Mouse (Mus musculus): ENCODE data around the gene Psmc3. TPM values are rescaled to one million over a fixed set of nuclear protein-coding genes. Genes with fewer than 3 reads are reported as not detected.
"Not testable (repeated sequence)": the region's sequence is repeated elsewhere in the genome, so short reads cannot be mapped to it uniquely, and the experiment has no call there.

Gene Psmc3
- polyA plus RNA-seq, 1 experiment from 2014 or later, result 373 TPM

DNA sequence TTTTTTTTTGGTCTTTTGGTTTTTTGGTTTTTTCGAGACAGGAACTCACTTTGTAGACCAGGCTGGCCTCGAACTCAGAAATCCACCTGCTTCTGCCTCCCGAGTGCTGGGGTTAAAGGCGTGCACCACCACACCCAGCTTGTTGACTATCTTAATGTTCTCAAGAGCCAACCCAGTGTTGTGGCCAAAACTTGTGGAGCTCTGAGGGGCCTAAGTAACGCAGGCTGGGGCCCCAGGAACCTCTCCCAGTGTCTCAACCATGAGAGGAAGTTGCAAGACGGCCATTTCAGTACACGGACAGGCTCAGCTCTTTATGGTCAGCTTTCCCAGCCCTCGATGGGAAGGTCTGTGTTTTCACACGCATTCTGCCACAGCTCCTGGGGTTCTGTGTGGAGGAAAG lies 35.2 kb downstream of the Psmc3 start:
- no peaks in the 10 kb centered on the region for H3K27me3 ChIP-seq (ENCODE audit: low read depth, poor library complexity, severe bottlenecking)
- no peak overlapping the region for H3K27ac ChIP-seq
- DNase-seq (ENCODE audit: low spot score), result no peak
- H3K4me3 ChIP-seq, result no peak overlapping the region
- H3K4me1 ChIP-seq, result peaks cover 9% of the 10 kb centered on the region
- WGBS, result 81% methylated on average over 9 of the region's 9 CpGs
- no peaks in the 10 kb centered on the region for H3K9me3 ChIP-seq (replicated peaks)
- no peaks in the 10 kb centered on the region for H3K36me3 ChIP-seq

DNA sequence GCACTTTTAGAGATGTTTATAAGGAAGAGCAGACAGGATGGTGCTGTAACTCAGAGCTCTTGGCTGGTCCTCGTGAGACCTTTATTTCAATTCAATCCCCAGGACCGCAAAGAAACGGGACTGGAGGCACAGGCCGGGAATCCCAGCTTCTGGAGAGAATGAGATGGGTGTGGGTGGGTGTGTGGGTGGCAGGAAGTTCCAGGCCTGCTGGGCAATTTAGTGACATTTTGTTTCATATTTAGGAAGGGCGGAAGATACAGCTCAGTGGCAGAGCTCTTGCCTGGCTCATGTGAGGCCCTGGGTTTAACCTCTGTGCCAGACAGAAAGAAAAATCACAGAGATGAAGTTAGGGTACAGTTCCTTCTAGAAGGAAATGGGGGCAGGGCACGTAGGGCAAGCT lies 36.4 kb downstream of the Psmc3 start:
- 0 out of 2 replicates have a peak, but pooled peaks cover 3% of the 10 kb centered on the region for H3K4me1 ChIP-seq
- no peak overlapping the region for H3K4me3 ChIP-seq
- DNase-seq (ENCODE audit: low spot score), result no peak
- H3K9me3 ChIP-seq (replicated peaks), result no peaks in the 10 kb centered on the region
- no peaks in the 10 kb centered on the region for H3K36me3 ChIP-seq
- WGBS, result 80% methylated on average over 6 of the region's 6 CpGs
- no peak overlapping the region for H3K27ac ChIP-seq
- H3K27me3 ChIP-seq (ENCODE audit: low read depth, poor library complexity, severe bottlenecking), result no peaks in the 10 kb centered on the region

DNA sequence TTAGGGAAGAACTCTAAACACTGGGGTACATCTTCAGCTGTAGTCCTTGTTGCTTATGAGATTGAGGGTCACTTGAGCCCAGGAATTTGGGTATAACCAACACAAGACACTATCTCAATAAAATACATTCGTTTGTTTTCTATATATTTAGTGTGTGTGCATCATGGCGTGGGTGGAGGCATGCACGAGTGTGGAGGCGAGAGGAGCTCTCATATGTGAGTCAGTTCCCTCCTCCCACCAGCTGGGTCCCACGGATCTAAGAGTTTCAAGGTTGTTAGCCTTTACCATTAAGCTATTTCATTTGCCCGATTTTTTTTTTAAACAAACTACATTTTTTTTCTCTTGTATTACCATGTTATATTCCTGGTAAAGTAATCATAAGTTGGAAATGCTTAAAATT lies 37.0 kb downstream of the Psmc3 start:
- H3K4me3 ChIP-seq, result no peak overlapping the region
- 0 out of 2 replicates have a peak, but pooled peaks cover 3% of the 10 kb centered on the region for H3K4me1 ChIP-seq
- WGBS, result 81% methylated on average over 6 of the region's 6 CpGs
- no peaks in the 10 kb centered on the region for H3K36me3 ChIP-seq
- H3K27ac ChIP-seq, result no peak overlapping the region
- no peak for DNase-seq (ENCODE audit: low spot score)
- no peaks in the 10 kb centered on the region for H3K27me3 ChIP-seq (ENCODE audit: low read depth, poor library complexity, severe bottlenecking)
- no peaks in the 10 kb centered on the region for H3K9me3 ChIP-seq (replicated peaks)

GRCm38 (mm10) chr2:91096524-91096923 lies 42.7 kb downstream of the Psmc3 start:
- Histone ChIP-seq H3K9me3 (replicated peaks) (no peaks in the 10 kb centered on the region), H3K27ac (no peak overlapping the region), H3K27me3 (ENCODE audit: low read depth, poor library complexity, severe bottlenecking) (no peaks in the 10 kb centered on the region), H3K36me3 (no peaks in the 10 kb centered on the region), H3K4me3 (0 out of 2 replicates have a peak overlapping the region, but pooled peaks have one; percentile 4), H3K4me1 (peaks cover 6% of the 10 kb centered on the region)
- DNase-seq (ENCODE audit: low spot score), result no peak
- 68% methylated on average over 14 of the region's 14 CpGs for WGBS

DNA sequence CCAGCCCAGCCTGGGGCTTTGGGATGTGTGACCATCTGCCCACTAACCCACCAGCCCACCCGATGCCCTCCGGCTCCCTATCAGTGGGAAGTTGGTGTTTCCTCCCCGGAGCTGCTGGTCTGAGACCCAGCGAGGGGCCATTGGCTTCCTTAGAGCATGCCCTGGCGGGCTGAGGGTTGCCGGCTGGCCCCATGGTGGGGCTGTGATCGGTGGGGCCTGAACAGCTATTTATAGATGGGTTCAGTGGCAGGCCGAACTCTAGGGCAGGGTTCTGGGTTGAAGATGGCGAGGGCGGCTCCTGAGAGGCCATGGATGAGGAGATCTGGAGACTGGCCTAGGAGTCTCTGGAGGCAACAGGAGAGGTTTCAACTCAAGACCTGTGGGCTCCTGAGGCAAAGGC lies 43.2 kb downstream of the Psmc3 start:
- DNase-seq (ENCODE audit: low spot score), result no peak
- H3K4me1 ChIP-seq, result peaks cover 6% of the 10 kb centered on the region
- H3K9me3 ChIP-seq (replicated peaks), result no peaks in the 10 kb centered on the region
- no peaks in the 10 kb centered on the region for H3K27me3 ChIP-seq (ENCODE audit: low read depth, poor library complexity, severe bottlenecking)
- H3K4me3 ChIP-seq, result 0 out of 2 replicates have a peak overlapping the region, but pooled peaks have one; percentile 4
- H3K27ac ChIP-seq, result no peak overlapping the region
- no peaks in the 10 kb centered on the region for H3K36me3 ChIP-seq
- WGBS, result 88% methylated on average over 10 of the region's 10 CpGs

GRCm38 (mm10) chr2:91098156-91098555 lies 44.3 kb downstream of the Psmc3 start:
- 82% methylated on average over 2 of the region's 2 CpGs for WGBS
- no peaks in the 10 kb centered on the region for H3K36me3 ChIP-seq
- no peaks in the 10 kb centered on the region for H3K27me3 ChIP-seq (ENCODE audit: low read depth, poor library complexity, severe bottlenecking)
- no peak overlapping the region for H3K27ac ChIP-seq
- H3K4me3 ChIP-seq, result no peak overlapping the region
- H3K9me3 ChIP-seq (replicated peaks), result no peaks in the 10 kb centered on the region
- peaks cover 6% of the 10 kb centered on the region for H3K4me1 ChIP-seq
- no peak for DNase-seq (ENCODE audit: low spot score)

DNA sequence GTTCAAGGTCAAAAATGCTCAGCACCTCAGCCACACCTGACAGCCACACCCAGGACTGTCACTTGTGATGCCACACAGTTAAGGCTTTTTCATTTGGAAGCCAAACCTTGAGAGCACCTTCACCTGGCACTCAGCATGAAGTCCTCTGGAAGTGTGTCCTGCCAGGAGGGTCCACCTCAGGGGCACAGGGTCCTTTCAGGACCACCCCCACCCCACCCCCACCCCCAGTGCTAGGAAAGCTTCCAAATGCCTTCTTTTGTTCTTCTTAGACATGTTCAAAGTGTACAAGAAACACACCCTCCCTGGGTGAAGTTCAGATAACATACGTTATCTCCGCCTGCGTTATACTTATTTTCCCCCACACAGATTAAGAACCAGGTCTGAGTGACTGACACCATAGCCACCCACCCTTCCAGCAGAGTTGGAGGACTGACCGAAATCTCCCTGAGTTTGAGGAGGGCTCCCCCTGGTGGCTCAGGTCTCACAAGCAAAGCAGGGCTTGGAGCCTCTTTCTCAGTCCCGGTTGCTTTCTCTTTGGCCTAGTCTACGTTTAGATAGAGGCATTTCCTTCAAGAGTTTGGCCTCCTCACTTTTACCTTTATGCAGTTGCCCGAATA lies 47.4 kb downstream of the Psmc3 start:
- 21% methylated on average over 7 of the region's 7 CpGs for WGBS

DNA sequence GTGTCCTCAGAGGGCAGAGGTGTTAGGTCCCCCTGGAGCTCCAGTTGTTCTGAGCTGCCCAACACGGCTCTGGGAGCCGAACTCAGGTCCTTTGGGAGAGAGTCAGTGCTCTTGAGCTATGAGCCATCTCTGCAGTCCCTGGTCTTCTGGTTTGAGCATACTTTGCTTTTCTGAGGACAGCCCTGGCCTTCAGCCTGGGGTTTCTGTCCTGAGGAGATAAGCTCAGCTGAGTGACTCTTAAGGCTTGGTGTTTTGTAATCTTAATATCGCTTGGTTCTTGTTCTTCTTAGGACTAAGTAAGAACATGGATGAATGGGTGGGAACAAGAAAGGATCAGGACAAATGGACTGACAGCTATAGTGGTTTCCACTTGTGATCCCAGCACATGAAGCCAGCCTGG lies 54.3 kb downstream of the Psmc3 start:
- WGBS, result 87% methylated on average over 3 of the region's 3 CpGs

More for the DNA sequence above, 47.4 kb downstream of the Psmc3 start:
- Histone ChIP-seq H3K4me3 (no peak overlapping the region), H3K27ac (no peak overlapping the region), H3K9me3 (replicated peaks) (no peaks in the 10 kb centered on the region), H3K27me3 (ENCODE audit: low read depth, poor library complexity, severe bottlenecking) (no peaks in the 10 kb centered on the region), H3K4me1 (peaks cover 6% of the 10 kb centered on the region), H3K36me3 (no peaks in the 10 kb centered on the region)
- DNase-seq (ENCODE audit: low spot score), result peak; percentile 92

GRCm38 (mm10) chr2:91109241-91109640 lies 55.4 kb downstream of the Psmc3 start:
- Histone ChIP-seq H3K27me3 (ENCODE audit: low read depth, poor library complexity, severe bottlenecking) (0 out of 2 replicates have a peak, but pooled peaks cover 3% of the 10 kb centered on the region), H3K27ac (no peak overlapping the region), H3K36me3 (no peaks in the 10 kb centered on the region), H3K4me1 (no peaks in the 10 kb centered on the region), H3K4me3 (no peak overlapping the region), H3K9me3 (replicated peaks) (no peaks in the 10 kb centered on the region)
- WGBS, result 85% methylated on average over 5 of the region's 5 CpGs
- no peak for DNase-seq (ENCODE audit: low spot score)

More for the DNA sequence above, 54.3 kb downstream of the Psmc3 start:
- no peaks in the 10 kb centered on the region for H3K9me3 ChIP-seq (replicated peaks)
- H3K27ac ChIP-seq, result no peak overlapping the region
- no peak for DNase-seq (ENCODE audit: low spot score)
- H3K27me3 ChIP-seq (ENCODE audit: low read depth, poor library complexity, severe bottlenecking), result no peaks in the 10 kb centered on the region
- H3K4me3 ChIP-seq, result no peak overlapping the region
- no peaks in the 10 kb centered on the region for H3K36me3 ChIP-seq
- H3K4me1 ChIP-seq, result no peaks in the 10 kb centered on the region

GRCm38 (mm10) chr2:91109807-91110385 lies 56.1 kb downstream of the Psmc3 start:
- no peak for DNase-seq (ENCODE audit: low spot score)
- Histone ChIP-seq H3K27me3 (ENCODE audit: low read depth, poor library complexity, severe bottlenecking) (0 out of 2 replicates have a peak, but pooled peaks cover 3% of the 10 kb centered on the region), H3K9me3 (replicated peaks) (no peaks in the 10 kb centered on the region), H3K27ac (no peak overlapping the region), H3K4me1 (0 out of 2 replicates have a peak, but pooled peaks cover 1% of the 10 kb centered on the region), H3K36me3 (no peaks in the 10 kb centered on the region), H3K4me3 (no peak overlapping the region)
- WGBS, result 90% methylated on average over 5 of the region's 5 CpGs

- H3K27me3 ChIP-seq (ENCODE audit: low read depth, poor library complexity, severe bottlenecking), result 0 out of 2 replicates have a peak, but pooled peaks cover 5% of the 10 kb centered on the region
- H3K36me3 ChIP-seq, result no peaks in the 10 kb centered on the region
- no peak overlapping the region for H3K27ac ChIP-seq
- no peak overlapping the region for H3K4me3 ChIP-seq
- WGBS, result 75% methylated on average over 6 of the region's 6 CpGs
- H3K4me1 ChIP-seq, result peaks cover 6% of the 10 kb centered on the region
- no peak for DNase-seq (ENCODE audit: low spot score)
- H3K9me3 ChIP-seq (replicated peaks), result no peaks in the 10 kb centered on the region
These were observed 56.6 kb downstream of the Psmc3 start for GRCm38 (mm10) chr2:91110429-91110828.

- DNase-seq (ENCODE audit: low spot score); H3K27ac ChIP-seq; H3K4me3 ChIP-seq; H3K36me3 ChIP-seq; H3K9me3 ChIP-seq (replicated peaks): not testable (repeated sequence)
- Histone ChIP-seq H3K27me3 (ENCODE audit: low read depth, poor library complexity, severe bottlenecking) (peaks cover 19% of the 10 kb centered on the region), H3K4me1 (peaks cover 14% of the 10 kb centered on the region)
- 96% methylated on average over 3 of the region's 3 CpGs for WGBS
These were observed 58.0 kb downstream of the Psmc3 start for GRCm38 (mm10) chr2:91111832-91112231.

- Histone ChIP-seq H3K27ac (no peak overlapping the region), H3K27me3 (ENCODE audit: low read depth, poor library complexity, severe bottlenecking) (peaks cover 23% of the 10 kb centered on the region), H3K36me3 (no peaks in the 10 kb centered on the region), H3K9me3 (replicated peaks) (no peaks in the 10 kb centered on the region), H3K4me3 (no peak overlapping the region), H3K4me1 (peaks cover 14% of the 10 kb centered on the region)
- 65% methylated on average over 4 of the region's 4 CpGs for WGBS
- no peak for DNase-seq (ENCODE audit: low spot score)
These were observed 58.7 kb downstream of the Psmc3 start for GRCm38 (mm10) chr2:91112491-91112890.

All from limb, embryonic 10.5 days (tissue).